8 mouse cellular contexts compared by ENCODE assay signal in the genomic region with DNA sequence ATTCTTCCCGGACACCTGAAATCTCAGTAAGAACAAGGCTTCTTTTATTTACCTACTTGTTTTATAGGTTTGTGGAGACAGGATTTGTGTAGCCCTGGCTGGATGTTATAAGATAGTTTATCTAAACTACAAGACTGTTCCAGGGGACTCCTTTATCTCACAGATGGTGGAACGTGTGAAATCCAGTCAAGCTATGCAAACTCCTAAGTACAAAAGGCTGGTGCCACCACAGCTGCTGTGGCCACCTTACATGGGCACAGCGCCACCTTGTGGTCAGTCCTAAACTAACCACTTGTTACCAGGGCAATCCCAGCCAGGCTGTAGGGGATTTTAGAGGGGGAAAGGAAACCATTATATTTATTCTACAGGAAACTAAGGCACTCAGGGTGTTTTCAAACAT. TPM values are rescaled to one million over a fixed set of nuclear protein-coding genes. Genes with fewer than 3 reads are reported as not detected.
A peak's percentile ranks its signal among the peaks of the same experiment; 100 is the strongest.
DNase-seq lines count a peak whose midpoint lies in the region; ATAC-seq lines count a peak whose summit lies in the region.

No protein-coding gene starts in this region.

- H3K9ac ChIP-seq in lung, embryonic 16.5 days (ENCODE audit: low read length) = no peak overlapping the region

- peak; percentile 22; the same call in 1 of the 2 replicates for ATAC-seq in lung, embryonic 16.5 days (ENCODE audit: low read depth)

- no peak overlapping the region for H3K4me2 ChIP-seq in lung, embryonic 16.5 days (ENCODE audit: low read depth, low read length)

- H3K27ac ChIP-seq in lung, embryonic 16.5 days (ENCODE audit: low read length) = no peak overlapping the region

- no peaks in the 10 kb centered on the region for H3K9me3 ChIP-seq in lung, embryonic 16.5 days (ENCODE audit: control insufficient read depth, low read length)

- peaks cover 7% of the 10 kb centered on the region for H3K4me1 ChIP-seq in lung, embryonic 16.5 days (replicated peaks; ENCODE audit: control insufficient read depth, insufficient read depth, low read length)

- peak; percentile 78 for DNase-seq in CD4-positive helper T cell, adult 2 months (ENCODE audit: low read depth, low spot score)
- peak; percentile 89 for DNase-seq in adipocyte (ENCODE audit: low spot score)
- DNase-seq in embryo, embryonic 10 days (ENCODE audit: low spot score) = peak; percentile 95
- peak; percentile 71 to 83 for DNase-seq in gastrocnemius, postnatal 4 days (ENCODE audit: low spot score in 2 of 2)
- peak; percentile 86 for DNase-seq in kidney, postnatal 14 days
- peak; percentile 74 for DNase-seq in ovary, postnatal 36 days (ENCODE audit: low spot score)
- peak; percentile 54 to 80 for DNase-seq in thymus, postnatal 10 days (ENCODE audit: low spot score in 2 of 2)

- 24% methylated on average over 3 of the region's 3 CpGs for WGBS in lung, embryonic 16.5 days

- peaks cover 22% of the 10 kb centered on the region for H3K36me3 ChIP-seq in lung, embryonic 16.5 days (ENCODE audit: control insufficient read depth, insufficient read depth, low read length)

- no peak overlapping the region for H3K4me3 ChIP-seq in lung, embryonic 16.5 days (ENCODE audit: low read length)

- no peaks in the 10 kb centered on the region for H3K27me3 ChIP-seq in lung, embryonic 16.5 days (ENCODE audit: control insufficient read depth, insufficient read depth, low read depth, low read length)

RNA-seq across cellular contexts. Expression of a gene that starts 5.1 kb away (rescaled TPM):
- total RNA-seq in gastrocnemius, postnatal 4 days (2021) = 100 to 1,000 TPM; 122 to 143 TPM
- polyA plus RNA-seq in lung, embryonic 16.5 days (2015; fragmentation: Nextera tagmentation; extraction: Ambion mirVana) = 488 and 498 TPM in 2 replicates

RNA-seq across cellular contexts. Expression of a gene that starts 5.2 kb away (rescaled TPM):
- 10 to 100 TPM; 15.3 to 16.0 TPM for total RNA-seq in gastrocnemius, postnatal 4 days (2021)
- 99.0 and 106 TPM in 2 replicates for polyA plus RNA-seq in lung, embryonic 16.5 days (2015; fragmentation: Nextera tagmentation; extraction: Ambion mirVana)

RNA-seq across cellular contexts. Expression of a gene that starts 16.0 kb away (rescaled TPM):
- 10 to 100 TPM; 49.8 to 51.3 TPM for total RNA-seq in gastrocnemius, postnatal 4 days (2021)
- polyA plus RNA-seq in lung, embryonic 16.5 days (2015; fragmentation: Nextera tagmentation; extraction: Ambion mirVana) = 78.2 and 91.0 TPM in 2 replicates

RNA-seq across cellular contexts. Expression of a gene that starts 41.8 kb away (rescaled TPM):
- under 1 TPM; 0.26 to 0.39 TPM for total RNA-seq in gastrocnemius, postnatal 4 days (2021)
- 5.0 and 6.0 TPM in 2 replicates for polyA plus RNA-seq in lung, embryonic 16.5 days (2015; fragmentation: Nextera tagmentation; extraction: Ambion mirVana)
